Mouse (Mus musculus): ENCODE data around the gene Colgalt2.

DNA sequence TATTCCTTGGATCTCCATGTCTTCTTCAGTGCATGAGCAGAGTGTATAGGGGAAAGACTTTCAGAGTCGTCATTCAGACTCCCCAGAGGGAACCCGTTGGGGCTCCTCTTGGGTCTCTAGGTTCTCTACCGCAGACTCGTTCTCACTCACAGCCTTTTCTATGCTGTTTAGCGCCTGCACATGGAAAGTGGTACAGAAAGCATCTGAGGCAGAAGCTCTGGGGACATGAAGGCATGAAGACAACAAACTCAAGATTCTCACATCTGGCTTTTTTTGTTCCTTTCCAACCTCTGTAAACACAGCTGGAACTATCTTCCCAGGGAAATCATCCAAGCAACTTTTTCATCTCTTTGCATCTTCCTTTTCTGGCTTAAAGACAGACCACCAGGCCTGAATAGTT lies 106.5 kb downstream of the Colgalt2 start:
- no peak for TF ChIP-seq CTCF (conservative IDR thresholded peaks at IDR 0.05; ENCODE audit: low read length)
- TF ChIP-seq NANOG (IDR thresholded peaks at IDR 0.05; ENCODE audit: borderline replicate concordance, low read length) = no peak
- no peak for TF ChIP-seq POU5F1 (IDR thresholded peaks at IDR 0.05; ENCODE audit: borderline replicate concordance, low read length)

Measured in E14TG2a.4 (cell line).